Mouse (Mus musculus): ENCODE measurements around the gene Cdkn2b.

Cdkn2b gene

GRCm38 (mm10) chr4:89293516-89293915 lies 17.3 kb downstream of the Cdkn2b start:
- DNase-seq (ENCODE audit: low spot score in 2 of 2), result no peak

GRCm38 (mm10) chr4:89289028-89289427 lies 21.8 kb downstream of the Cdkn2b start:
- DNase-seq (ENCODE audit: low spot score in 2 of 2), result no peak

- no peak for DNase-seq (ENCODE audit: low spot score in 2 of 2)
Measured at GRCm38 (mm10) chr4:89286566-89286965, 24.3 kb downstream of the Cdkn2b start.

- no peak for DNase-seq (ENCODE audit: low spot score in 2 of 2)
Measured at GRCm38 (mm10) chr4:89285688-89286087, 25.2 kb downstream of the Cdkn2b start.

GRCm38 (mm10) chr4:89282661-89283060 lies 28.2 kb downstream of the Cdkn2b start:
- no peak for DNase-seq (ENCODE audit: low spot score in 2 of 2)

- no peak for DNase-seq (ENCODE audit: low spot score in 2 of 2)
Measured at GRCm38 (mm10) chr4:89282036-89282566, 28.7 kb downstream of the Cdkn2b start.

- DNase-seq (ENCODE audit: low spot score in 2 of 2), result no peak
Measured at GRCm38 (mm10) chr4:89281236-89281635, 29.6 kb downstream of the Cdkn2b start.

GRCm38 (mm10) chr4:89279641-89280040 lies 31.2 kb downstream of the Cdkn2b start:
- DNase-seq (ENCODE audit: low spot score in 2 of 2), result no peak

GRCm38 (mm10) chr4:89277381-89277940 lies 33.4 kb downstream of the Cdkn2b start:
- DNase-seq (ENCODE audit: low spot score in 2 of 2), result no peak

GRCm38 (mm10) chr4:89276669-89277219 lies 34.1 kb downstream of the Cdkn2b start:
- no peak for DNase-seq (ENCODE audit: low spot score in 2 of 2)

GRCm38 (mm10) chr4:89275811-89276584 lies 34.8 kb downstream of the Cdkn2b start:
- DNase-seq (ENCODE audit: low spot score in 2 of 2), result no peak

GRCm38 (mm10) chr4:89274829-89275548 lies 35.9 kb downstream of the Cdkn2b start:
- no peak for DNase-seq (ENCODE audit: low spot score in 2 of 2)

GRCm38 (mm10) chr4:89274006-89274405 lies 36.8 kb downstream of the Cdkn2b start:
- DNase-seq (ENCODE audit: low spot score in 2 of 2), result no peak

GRCm38 (mm10) chr4:89273585-89273984 lies 37.3 kb downstream of the Cdkn2b start:
- no peak for DNase-seq (ENCODE audit: low spot score in 2 of 2)

GRCm38 (mm10) chr4:89272961-89273540 lies 37.8 kb downstream of the Cdkn2b start:
- DNase-seq (ENCODE audit: low spot score in 2 of 2), result no peak

GRCm38 (mm10) chr4:89272101-89272718 lies 38.6 kb downstream of the Cdkn2b start:
- DNase-seq (ENCODE audit: low spot score in 2 of 2), result no peak

- DNase-seq (ENCODE audit: low spot score in 2 of 2), result no peak
Measured at GRCm38 (mm10) chr4:89257768-89258167, 53.1 kb downstream of the Cdkn2b start.

Measured in spleen, postnatal 14 days (tissue).